Mouse (Mus musculus) heart, embryonic 15.5 days (tissue): ENCODE measurements around the gene Kif1c. TPM values are rescaled to one million over a fixed set of nuclear protein-coding genes. Genes with fewer than 3 reads are reported as not detected.

Experiments
- ATAC-seq: fragments of 200-750 bp; cut with Nextera tagmentation; replicated peaks from 2 replicates; pipeline ENCODE4 v1.8.0; 2017; ENCODE audit warnings: low read depth, moderate TSS enrichment; ENCODE audit not compliant: insufficient number of reproducible peaks, insufficient read depth, low FRiP score
- H3K27ac ChIP-seq: fragments of 300-500 bp; sonication (generic); 2 replicates; pipeline ENCODE4 v1.5.1; 2015; ENCODE audit warnings: mild to moderate bottlenecking, inconsistent platforms
- H3K27me3 ChIP-seq: fragments of 300-500 bp; sonication (generic); 2 replicates; pipeline ENCODE4 v1.6.1; 2015; ENCODE audit warnings: inconsistent platforms
- H3K36me3 ChIP-seq: fragments of 300-500 bp; sonication (generic); 2 replicates; pipeline ENCODE4 v1.6.1; 2015; ENCODE audit warnings: mild to moderate bottlenecking, inconsistent platforms
- H3K4me1 ChIP-seq: fragments of 300-500 bp; sonication (generic); replicated peaks from 2 replicates; pipeline ENCODE4 v1.6.1; 2015; ENCODE audit warnings: inconsistent platforms
- H3K4me2 ChIP-seq: fragments of 300-500 bp; sonication (generic); 2 replicates; pipeline ENCODE4 v1.6.1; 2015; ENCODE audit warnings: inconsistent platforms, mild to moderate bottlenecking, moderate library complexity
- H3K4me3 ChIP-seq: fragments of 300-500 bp; sonication (generic); 2 replicates; pipeline ENCODE4 v1.5.1; 2015; ENCODE audit warnings: mild to moderate bottlenecking, inconsistent platforms
- H3K9ac ChIP-seq: fragments of 300-500 bp; sonication (generic); 2 replicates; pipeline ENCODE4 v1.6.1; 2015; ENCODE audit warnings: mild to moderate bottlenecking, inconsistent platforms
- H3K9me3 ChIP-seq: fragments of 300-500 bp; sonication (generic); replicated peaks from 2 replicates; pipeline ENCODE4 v1.6.1; 2016; ENCODE audit warnings: inconsistent platforms
- WGBS: fragments of 180-500 bp; shearing (Covaris S2); methylation state at CpG from one replicate; pipeline ENCODE4 v1.1.7; 2015; ENCODE audit warnings: mixed read lengths; 5-methylcytosine and 5-hydroxymethylcytosine counted together
- polyA plus RNA-seq: library from polyadenylated mRNA; unstranded; fragments of >200 nt; fragmentation: Nextera tagmentation; extraction: Ambion mirVana; gene quantifications from 2 replicates; pipeline ENCODE4 v1.2.1, GENCODE M21; 2015

Kif1c gene
- polyA plus RNA-seq, 1 experiment from 2014 or later = 5.5 TPM

DNA sequence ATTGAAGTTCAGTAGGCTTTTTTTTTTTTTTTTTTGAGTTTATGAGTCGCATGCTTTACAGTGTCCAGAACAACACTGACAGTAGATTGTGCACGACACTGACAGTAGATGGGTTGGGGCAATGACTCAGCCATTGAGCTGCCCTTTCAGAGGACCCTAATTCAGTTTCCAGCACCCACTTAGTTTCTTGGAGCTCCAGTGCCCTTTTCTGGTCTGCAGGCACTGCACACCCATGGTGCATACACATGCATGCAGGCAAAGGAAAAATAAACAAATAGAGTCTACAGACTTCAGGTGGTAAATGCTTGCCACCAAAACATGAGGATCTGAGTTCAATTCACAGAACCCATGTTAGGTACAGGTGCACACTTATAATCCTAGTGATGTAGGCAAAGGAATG, 26.2 kb downstream of the Kif1c start:
- Histone ChIP-seq H3K9ac (no peak overlapping the region), H3K27me3 (no peaks in the 10 kb centered on the region), H3K9me3 (no peaks in the 10 kb centered on the region), H3K36me3 (peaks cover 66% of the 10 kb centered on the region), H3K27ac (no peak overlapping the region), H3K4me2 (no peak overlapping the region), H3K4me1 (no peaks in the 10 kb centered on the region), H3K4me3 (no peak overlapping the region)
- ATAC-seq = no peak
- WGBS = 86% methylated on average over 2 of the region's 2 CpGs

DNA sequence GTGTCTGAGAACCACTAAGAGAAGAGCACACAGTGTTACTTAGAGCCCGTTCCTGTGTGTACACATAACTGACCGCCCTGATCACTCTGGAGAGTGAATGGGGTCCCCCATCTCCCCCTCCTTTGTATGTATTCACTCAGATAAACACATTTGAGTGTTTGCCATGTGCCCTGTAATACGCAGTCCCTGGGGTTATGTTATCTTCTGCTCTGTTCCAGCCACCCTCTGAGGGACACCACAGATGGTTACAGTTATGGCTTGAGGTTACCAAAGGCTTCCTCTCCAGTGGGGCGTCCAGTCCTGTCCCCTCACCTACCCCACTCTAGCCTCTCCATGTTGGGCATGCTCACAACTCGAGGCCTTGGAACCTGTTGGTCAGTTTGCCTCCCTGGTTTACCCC, 27.0 kb downstream of the Kif1c start:
- H3K4me3 ChIP-seq = no peak overlapping the region
- no peak overlapping the region for H3K9ac ChIP-seq
- no peak overlapping the region for H3K4me2 ChIP-seq
- ATAC-seq = no peak
- peaks cover 61% of the 10 kb centered on the region for H3K36me3 ChIP-seq
- H3K27me3 ChIP-seq = no peaks in the 10 kb centered on the region
- no peak overlapping the region for H3K27ac ChIP-seq
- H3K9me3 ChIP-seq = no peaks in the 10 kb centered on the region
- 81% methylated on average over 5 of the region's 5 CpGs for WGBS
- H3K4me1 ChIP-seq = no peaks in the 10 kb centered on the region

DNA sequence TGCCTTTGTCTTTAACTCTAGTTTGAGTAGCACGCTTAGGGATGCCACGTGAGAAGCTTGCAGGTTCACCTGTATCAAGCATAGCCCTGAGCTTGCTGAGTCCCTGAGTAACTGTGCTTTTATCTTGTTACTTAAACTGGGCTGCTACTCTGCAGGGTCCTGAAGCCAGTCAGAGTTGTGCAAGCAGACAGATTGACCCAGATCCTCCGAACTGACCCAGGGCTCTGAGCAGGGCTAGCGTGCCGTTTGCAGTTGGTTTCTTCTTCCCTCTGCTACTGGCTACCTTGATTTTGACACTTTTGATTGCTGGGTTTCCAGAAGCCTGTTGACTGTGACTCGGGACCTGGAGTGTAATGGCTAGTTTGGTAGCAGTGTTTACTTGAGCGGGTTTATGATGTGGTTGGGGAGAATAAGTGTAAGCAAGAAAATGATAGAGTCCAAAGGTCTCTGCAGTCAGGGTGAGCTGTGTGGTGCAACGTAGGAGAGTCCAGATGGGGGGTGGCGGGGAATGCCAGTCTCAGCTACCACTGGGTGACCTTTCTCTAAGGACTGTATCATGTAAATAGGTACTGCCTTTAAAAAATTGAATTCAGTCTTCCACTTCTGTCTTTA, 30.2 kb downstream of the Kif1c start:
- no peaks in the 10 kb centered on the region for H3K27me3 ChIP-seq
- H3K4me3 ChIP-seq = no peak overlapping the region
- H3K9ac ChIP-seq = no peak overlapping the region
- H3K36me3 ChIP-seq = peaks cover 36% of the 10 kb centered on the region
- no peak overlapping the region for H3K27ac ChIP-seq
- H3K4me1 ChIP-seq = peaks cover 5% of the 10 kb centered on the region; the same call in 1 of the 2 replicates
- H3K4me2 ChIP-seq = no peak overlapping the region
- no peak for ATAC-seq
- WGBS = 75% methylated on average over 9 of the region's 9 CpGs
- H3K9me3 ChIP-seq = no peaks in the 10 kb centered on the region

DNA sequence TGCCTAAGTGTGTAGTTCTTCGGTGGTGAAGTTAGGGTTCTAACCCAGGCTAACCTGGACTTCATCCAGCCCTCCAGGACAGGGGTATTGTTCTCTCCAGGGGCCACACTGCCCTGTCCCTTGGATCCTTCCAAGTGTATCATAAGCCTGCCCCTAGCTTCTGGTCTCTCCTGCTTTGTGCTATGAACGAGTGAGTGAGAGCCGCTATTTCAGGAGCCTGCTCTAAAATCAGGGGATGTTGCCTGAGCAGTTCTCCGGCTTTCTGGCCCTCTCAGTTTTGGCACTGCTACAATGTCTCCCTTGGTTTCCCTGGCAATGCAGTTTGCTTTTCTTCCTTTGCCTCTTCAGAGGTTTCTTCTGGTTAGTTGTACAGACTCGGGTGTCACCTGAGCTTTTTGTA, 30.8 kb downstream of the Kif1c start:
- Histone ChIP-seq H3K4me3 (no peak overlapping the region), H3K4me2 (no peak overlapping the region), H3K27ac (no peak overlapping the region), H3K9ac (no peak overlapping the region), H3K27me3 (no peaks in the 10 kb centered on the region), H3K4me1 (peaks cover 7% of the 10 kb centered on the region; the same call in 1 of the 2 replicates), H3K9me3 (no peaks in the 10 kb centered on the region), H3K36me3 (peaks cover 29% of the 10 kb centered on the region)
- no peak for ATAC-seq
- WGBS = 45% methylated on average over 5 of the region's 5 CpGs

DNA sequence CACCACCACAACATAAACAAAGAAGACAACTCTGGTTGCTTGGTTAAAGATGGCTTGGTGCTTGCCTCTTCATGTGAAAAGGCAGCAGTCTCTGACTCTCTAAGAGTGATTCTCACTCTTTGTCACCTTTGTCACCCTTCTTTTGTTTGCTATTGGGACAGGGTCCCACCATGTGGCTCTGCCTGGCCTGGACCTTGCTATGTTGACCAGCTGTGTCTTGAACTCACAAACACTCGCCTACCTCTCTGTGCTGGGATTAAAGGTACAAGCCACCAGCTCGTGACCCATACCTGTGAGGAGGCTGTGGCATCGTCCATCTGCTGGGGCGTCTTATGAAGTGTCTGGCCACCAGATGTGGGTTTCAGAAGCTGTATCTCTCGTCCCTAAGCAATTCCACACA, 32.9 kb downstream of the Kif1c start:
- Histone ChIP-seq H3K27ac (no peak overlapping the region), H3K4me2 (no peak overlapping the region), H3K4me1 (peaks cover 8% of the 10 kb centered on the region; the same call in 1 of the 2 replicates), H3K9me3 (no peaks in the 10 kb centered on the region), H3K36me3 (peaks cover 11% of the 10 kb centered on the region), H3K9ac (no peak overlapping the region), H3K27me3 (no peaks in the 10 kb centered on the region), H3K4me3 (no peak overlapping the region)
- 52% methylated on average over 5 of the region's 5 CpGs for WGBS
- ATAC-seq = no peak

DNA sequence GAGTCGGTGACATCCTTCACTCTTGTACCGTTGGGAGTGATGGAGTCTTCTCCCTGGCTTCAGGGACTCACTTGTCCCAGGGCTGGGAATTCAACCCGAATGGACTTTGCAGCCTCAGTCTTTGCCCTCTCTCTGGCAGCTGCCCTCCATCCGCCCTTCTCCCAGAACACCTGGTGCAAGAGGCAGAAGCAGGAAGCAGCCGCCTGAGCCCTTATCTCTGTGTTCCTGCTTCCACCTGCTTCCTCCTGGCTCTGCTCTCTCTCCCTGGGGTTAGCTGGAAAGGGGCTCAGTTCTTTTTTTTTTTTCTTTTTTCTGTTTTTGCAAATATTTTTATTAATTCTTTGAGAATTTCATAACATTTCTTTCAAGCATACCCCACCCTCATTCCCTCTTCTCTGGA, 37.4 kb downstream of the Kif1c start:
- no peak for ATAC-seq
- Histone ChIP-seq H3K9ac (no peak overlapping the region), H3K4me1 (peaks cover 8% of the 10 kb centered on the region; the same call in 1 of the 2 replicates), H3K4me3 (no peak overlapping the region), H3K27ac (no peak overlapping the region), H3K4me2 (no peak overlapping the region), H3K36me3 (no peaks in the 10 kb centered on the region), H3K9me3 (no peaks in the 10 kb centered on the region), H3K27me3 (no peaks in the 10 kb centered on the region)
- WGBS = 54% methylated on average over 5 of the region's 5 CpGs

DNA sequence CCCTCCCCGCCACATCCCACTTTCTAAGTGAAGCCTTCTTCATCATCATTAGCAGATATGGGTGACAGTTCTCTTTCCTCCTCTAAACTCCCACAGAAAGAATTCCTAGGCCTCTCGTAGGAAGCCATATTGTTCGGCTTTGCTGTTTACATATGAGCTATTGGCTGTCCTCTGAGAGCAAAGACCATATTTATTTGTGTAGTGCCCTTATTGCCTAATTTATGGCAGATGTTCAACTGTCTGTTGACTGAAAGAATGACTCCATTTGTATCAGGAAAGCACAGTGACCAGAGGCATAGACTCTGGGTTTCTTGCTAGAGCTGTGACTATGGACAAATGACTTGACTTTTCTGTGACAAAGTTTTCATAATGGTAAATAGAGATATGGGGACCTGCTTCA, 41.3 kb downstream of the Kif1c start:
- ATAC-seq = no peak
- Histone ChIP-seq H3K9me3 (no peaks in the 10 kb centered on the region), H3K4me3 (no peak overlapping the region), H3K27ac (no peak overlapping the region), H3K4me1 (no peaks in the 10 kb centered on the region), H3K36me3 (no peaks in the 10 kb centered on the region), H3K27me3 (no peaks in the 10 kb centered on the region), H3K9ac (no peak overlapping the region), H3K4me2 (no peak overlapping the region)
- WGBS = 81% methylated on average over 3 of the region's 3 CpGs

DNA sequence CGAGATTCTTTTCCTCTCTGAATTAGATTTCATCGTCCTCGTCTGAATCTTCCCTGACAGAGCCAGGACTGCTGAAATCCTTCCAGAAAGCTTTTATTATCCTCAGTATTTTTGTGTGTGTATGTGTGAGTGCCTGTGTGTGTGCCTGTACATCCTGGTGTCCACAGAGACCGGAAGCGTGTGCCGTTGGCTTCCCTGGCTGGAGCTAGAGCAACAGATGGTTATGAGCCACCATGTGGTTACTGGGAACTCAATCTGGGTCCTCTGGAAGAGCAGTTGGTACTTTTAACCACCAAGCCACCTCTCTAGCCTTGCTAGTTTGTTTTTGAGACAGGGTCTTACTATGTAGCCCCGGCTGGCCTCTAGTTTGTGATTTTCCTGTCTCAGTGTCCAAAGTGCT, 41.8 kb downstream of the Kif1c start:
- H3K27ac ChIP-seq = no peak overlapping the region
- H3K9ac ChIP-seq = no peak overlapping the region
- no peak overlapping the region for H3K4me2 ChIP-seq
- H3K36me3 ChIP-seq = no peaks in the 10 kb centered on the region
- 81% methylated on average over 7 of the region's 7 CpGs for WGBS
- H3K9me3 ChIP-seq = no peaks in the 10 kb centered on the region
- H3K27me3 ChIP-seq = no peaks in the 10 kb centered on the region
- no peaks in the 10 kb centered on the region for H3K4me1 ChIP-seq
- no peak for ATAC-seq
- H3K4me3 ChIP-seq = no peak overlapping the region

DNA sequence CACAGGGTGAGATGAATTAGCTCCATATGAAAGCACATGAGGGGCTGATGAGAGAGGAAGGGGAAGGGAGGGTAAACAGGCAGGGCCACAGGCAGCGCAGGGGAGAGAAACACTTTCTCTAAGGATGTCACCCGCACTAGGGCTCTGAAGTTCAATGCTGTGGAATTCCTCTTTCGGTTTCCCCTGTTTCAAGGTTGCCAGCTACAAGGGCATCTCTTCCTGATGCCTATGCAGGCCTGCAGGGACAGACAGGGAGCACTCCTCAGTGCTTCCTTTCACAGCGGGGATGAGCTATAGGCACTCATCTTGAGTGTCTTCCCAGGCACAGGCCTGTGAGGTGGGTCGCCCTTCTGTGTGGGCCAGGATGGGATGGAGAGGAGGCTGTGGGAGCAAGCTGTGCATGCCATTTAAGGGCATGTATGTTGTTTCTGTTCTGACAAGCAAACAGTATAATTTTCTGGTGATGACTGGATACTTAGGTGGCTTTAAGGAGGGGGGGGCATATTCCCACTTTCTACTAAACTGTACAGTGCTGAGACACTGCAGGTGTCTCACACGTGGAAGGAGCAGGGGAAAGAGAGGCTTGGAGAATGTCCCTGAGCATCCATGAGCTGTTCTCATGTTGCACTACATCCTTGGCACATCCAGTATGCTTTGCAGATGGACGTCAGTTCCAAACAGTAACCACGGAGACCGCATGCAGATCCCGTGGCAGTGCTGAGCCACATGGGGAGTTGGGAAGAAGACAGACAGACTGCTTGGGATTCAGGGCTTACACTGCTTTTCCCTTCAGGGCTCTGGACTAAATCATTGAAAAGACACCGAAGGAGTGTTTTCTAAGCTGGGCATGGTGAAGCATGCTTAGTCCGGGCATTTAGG, 42.5 kb downstream of the Kif1c start:
- WGBS = 76% methylated on average over 12 of the region's 12 CpGs
- Histone ChIP-seq H3K27me3 (no peaks in the 10 kb centered on the region), H3K9ac (no peak overlapping the region), H3K4me2 (no peak overlapping the region), H3K36me3 (no peaks in the 10 kb centered on the region), H3K4me1 (no peaks in the 10 kb centered on the region), H3K27ac (no peak overlapping the region), H3K4me3 (no peak overlapping the region), H3K9me3 (no peaks in the 10 kb centered on the region)
- ATAC-seq = no peak

DNA sequence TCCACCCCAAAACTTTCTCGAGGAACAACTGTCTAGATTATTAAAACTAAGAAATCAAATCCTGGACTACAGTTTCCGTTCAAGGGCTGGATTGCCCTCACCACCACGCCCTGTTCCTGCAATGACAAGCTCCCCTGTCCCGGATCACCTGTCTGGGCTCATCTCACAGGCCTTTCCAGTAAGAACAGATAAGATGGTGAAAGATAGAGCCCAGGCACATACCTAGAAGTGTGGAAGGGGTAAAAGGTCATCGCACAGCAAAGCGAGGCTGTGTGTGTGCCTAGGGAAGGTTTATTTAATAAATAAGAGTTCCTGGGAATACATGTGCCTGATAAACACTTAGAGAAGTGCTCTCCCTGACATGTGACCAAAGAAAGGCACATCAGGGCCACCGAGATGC, 45.3 kb downstream of the Kif1c start:
- no peak for ATAC-seq
- no peak overlapping the region for H3K27ac ChIP-seq

DNA sequence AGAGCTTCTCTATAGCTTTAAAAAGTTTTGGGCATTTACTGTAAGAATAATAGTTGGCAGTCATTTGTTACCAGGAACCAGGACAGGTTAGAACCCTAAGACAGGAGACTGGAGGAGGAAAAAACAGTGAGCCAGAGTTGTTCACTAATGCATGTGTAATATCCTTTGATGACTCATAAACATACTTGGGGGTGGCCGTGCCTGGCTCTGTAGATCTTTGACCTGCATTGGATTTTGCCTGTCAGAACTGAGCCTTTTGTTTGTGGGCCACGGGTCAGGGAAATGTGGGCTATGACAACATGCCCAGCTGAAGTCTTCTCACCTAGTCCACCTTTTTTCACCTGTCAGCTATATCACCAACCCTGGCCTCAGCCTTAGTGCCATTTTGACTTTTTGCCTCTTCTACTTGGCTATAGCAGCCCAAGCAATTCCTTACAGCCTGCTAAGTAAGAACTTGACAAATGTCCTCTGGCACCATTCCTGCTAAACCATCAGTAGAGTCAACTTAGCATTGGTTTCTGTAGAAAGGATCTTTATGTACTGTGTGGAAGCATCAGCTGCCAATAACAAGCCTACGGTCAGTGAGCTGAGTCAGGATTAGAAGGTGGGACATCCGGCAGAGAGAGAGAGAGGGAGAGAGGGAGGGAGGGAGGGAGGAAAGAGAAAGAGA, 47.7 kb downstream of the Kif1c start:
- no peaks in the 10 kb centered on the region for H3K27me3 ChIP-seq
- no peaks in the 10 kb centered on the region for H3K4me1 ChIP-seq
- no peaks in the 10 kb centered on the region for H3K36me3 ChIP-seq
- H3K4me3 ChIP-seq = no peak overlapping the region
- no peak for ATAC-seq
- H3K27ac ChIP-seq = no peak overlapping the region
- WGBS = 73% methylated on average over 4 of the region's 4 CpGs
- H3K9me3 ChIP-seq = no peaks in the 10 kb centered on the region
- H3K4me2 ChIP-seq = no peak overlapping the region
- H3K9ac ChIP-seq = no peak overlapping the region

More for the DNA sequence above, 45.3 kb downstream of the Kif1c start:
- Histone ChIP-seq H3K27me3 (no peaks in the 10 kb centered on the region), H3K9ac (no peak overlapping the region), H3K4me2 (no peak overlapping the region), H3K4me3 (no peak overlapping the region), H3K4me1 (no peaks in the 10 kb centered on the region), H3K36me3 (no peaks in the 10 kb centered on the region), H3K9me3 (no peaks in the 10 kb centered on the region)
- WGBS = 66% methylated on average over 7 of the region's 7 CpGs
